Mouse (Mus musculus) cortical plate, adult 2 months (tissue): ENCODE data around the gene Spa17.

Experiments
- CTCF ChIP-seq: fragments of 200-500 bp; IDR thresholded peaks from 2 replicates; pipeline ENCODE4 v1.5.1; 2011; ENCODE audit warnings: mild to moderate bottlenecking, control low read depth, low read length; ENCODE audit not compliant: insufficient read depth; ENCODE audit errors: extremely low read depth
- POLR2A ChIP-seq: fragments of 200-500 bp; IDR thresholded peaks from 2 replicates; pipeline ENCODE4 v1.6.1; 2011; ENCODE audit warnings: mild to moderate bottlenecking, low read length, control low read depth; ENCODE audit not compliant: insufficient read depth; ENCODE audit errors: extremely low read depth

- TF ChIP-seq POLR2A (no peak), CTCF (no peak)
Observed at GRCm38 (mm10) chr9:37600538-37601205, 12.8 kb downstream of the Spa17 start.
